Mouse (Mus musculus): Measurements from ENCODE around the gene Pacsin3. TPM values are rescaled to one million over a fixed set of nuclear protein-coding genes. Genes with fewer than 3 reads are reported as not detected.

Gene Pacsin3
- total and polyA plus RNA-seq, 3 experiments: 3.4 to 6.7 TPM; not detected in 1

- TF ChIP-seq USF2 (IDR thresholded peaks at IDR 0.05; ENCODE audit: borderline replicate concordance in 1 of 2, insufficient read depth in 1 of 2, low read depth in 1 of 2, low read length in 2 of 2) (no peak), ZC3H11A (IDR thresholded peaks at IDR 0.05; ENCODE audit: low read depth, low read length) (no peak), POLR2A (IDR thresholded peaks at IDR 0.05; ENCODE audit: control insufficient read depth in 1 of 2, insufficient read depth in 1 of 2, low read depth in 1 of 2, low read length in 2 of 2, poor library complexity in 1 of 2) (no peak), SIN3A (IDR thresholded peaks at IDR 0.05; ENCODE audit: low read length) (no peak), USF1 (IDR thresholded peaks at IDR 0.05; ENCODE audit: low read depth, low read length) (no peak), ZMIZ1 (IDR thresholded peaks at IDR 0.05; ENCODE audit: low read depth, low read length) (no peak), MAX (IDR thresholded peaks at IDR 0.05; ENCODE audit: low read length) (no peak), MAFK (IDR thresholded peaks at IDR 0.05; ENCODE audit: borderline replicate concordance, low read depth, low read length) (no peak), E2F4 (IDR thresholded peaks at IDR 0.05; ENCODE audit: borderline replicate concordance, low read depth, low read length) (no peak), CHD2 (IDR thresholded peaks at IDR 0.05; ENCODE audit: low read length) (no peak), BHLHE40 (IDR thresholded peaks at IDR 0.05; ENCODE audit: borderline replicate concordance, low read depth, low read length) (no peak)
- no peaks in the 10 kb centered on the region for H3K27me3 ChIP-seq (ENCODE audit: control insufficient read depth in 1 of 2, insufficient read depth in 2 of 2, low read length in 2 of 2)
- DNase-seq (ENCODE audit: low read depth, low spot score): peak; percentile 39
- no peaks in the 10 kb centered on the region for H3K4me1 ChIP-seq (ENCODE audit: control insufficient read depth in 1 of 2, insufficient read depth in 2 of 2, low read length in 2 of 2)
- no peak overlapping the region for H3K27ac ChIP-seq (ENCODE audit: control insufficient read depth, low read depth, low read length)
- H3K9me3 ChIP-seq (replicated peaks; ENCODE audit: insufficient read depth, low read length): no peaks in the 10 kb centered on the region
- H3K4me3 ChIP-seq (ENCODE audit: control insufficient read depth in 1 of 2, insufficient read depth in 1 of 2, low read depth in 2 of 2, low read length in 2 of 2): no peak overlapping the region
- H3K9ac ChIP-seq (ENCODE audit: control insufficient read depth, low read depth, low read length, poor library complexity, severe bottlenecking): no peak overlapping the region
- H3K36me3 ChIP-seq (ENCODE audit: control insufficient read depth in 1 of 2, insufficient read depth in 2 of 2, low read length in 2 of 2): peaks cover 0 to 2% of the 10 kb centered on the region in 2 experiments; a peak in 1 of 4 replicates
- no peaks in the 10 kb centered on the region for H3K79me2 ChIP-seq (ENCODE audit: control insufficient read depth, insufficient read depth, low read length, poor library complexity)
Observed at GRCm38 (mm10) chr2:91284375-91285199, 28.8 kb downstream of the Pacsin3 start.

- H3K27me3 ChIP-seq (ENCODE audit: control insufficient read depth in 1 of 2, insufficient read depth in 2 of 2, low read length in 2 of 2): no peaks in the 10 kb centered on the region
Observed at GRCm38 (mm10) chr2:91285885-91286505, 30.2 kb downstream of the Pacsin3 start.

More at GRCm38 (mm10) chr2:91285885-91286505, 30.2 kb downstream of the Pacsin3 start:
- H3K9ac ChIP-seq (ENCODE audit: control insufficient read depth, low read depth, low read length, poor library complexity, severe bottlenecking): no peak overlapping the region
- H3K9me3 ChIP-seq (replicated peaks; ENCODE audit: insufficient read depth, low read length): no peaks in the 10 kb centered on the region
- H3K27ac ChIP-seq (ENCODE audit: control insufficient read depth, low read depth, low read length): no peak overlapping the region
- H3K4me1 ChIP-seq (ENCODE audit: control insufficient read depth in 1 of 2, insufficient read depth in 2 of 2, low read length in 2 of 2): no peaks in the 10 kb centered on the region
- DNase-seq (ENCODE audit: low read depth, low spot score): peak; percentile 79
- no peaks in the 10 kb centered on the region for H3K79me2 ChIP-seq (ENCODE audit: control insufficient read depth, insufficient read depth, low read length, poor library complexity)
- peaks cover 0 to 2% of the 10 kb centered on the region in 2 experiments; a peak in 1 of 4 replicates for H3K36me3 ChIP-seq (ENCODE audit: control insufficient read depth in 1 of 2, insufficient read depth in 2 of 2, low read length in 2 of 2)
- TF ChIP-seq SMC3 (IDR thresholded peaks at IDR 0.05; ENCODE audit: low read depth, low read length): peak; percentile 98
- TF ChIP-seq RAD21 (IDR thresholded peaks at IDR 0.05; ENCODE audit: low read depth, low read length): peak; percentile 99
- peak; percentile 45; the same call in 1 of the 2 replicates for TF ChIP-seq TBP (IDR thresholded peaks at IDR 0.05; ENCODE audit: low read depth, low read length)
- TF ChIP-seq ZNF384 (IDR thresholded peaks at IDR 0.05; ENCODE audit: low read depth, low read length): peak; percentile 31; the same call in 1 of the 2 replicates
- TF ChIP-seq POLR2AphosphoS2 (IDR thresholded peaks at IDR 0.05; ENCODE audit: low read length): no peak
- TF ChIP-seq MAZ (IDR thresholded peaks at IDR 0.05; ENCODE audit: low read depth, low read length): no peak
- TF ChIP-seq MYB (IDR thresholded peaks at IDR 0.05; ENCODE audit: low read depth, low read length): no peak
- peak; percentile 96 for TF ChIP-seq ZC3H11A (IDR thresholded peaks at IDR 0.05; ENCODE audit: low read depth, low read length)
- TF ChIP-seq CTCF (IDR thresholded peaks at IDR 0.05 in 2 of 3, conservative IDR thresholded peaks at IDR 0.05 in 1 of 3; ENCODE audit: control insufficient read depth in 1 of 3, insufficient read depth in 1 of 3, low read depth in 2 of 3, low read length in 3 of 3, poor library complexity in 1 of 3, severe bottlenecking in 1 of 3): peak; percentile 84 to 96 (median 86)
- H3K4me3 ChIP-seq (ENCODE audit: control insufficient read depth in 1 of 2, insufficient read depth in 1 of 2, low read depth in 2 of 2, low read length in 2 of 2): no peak overlapping the region
